Mouse (Mus musculus) thymus, postnatal 14 days (tissue): ENCODE measurements at regions not wholly inside any gene's neighbourhood (a gene's known extent, or its start where the extent isn't known, plus 50 kb on each side); places are given as distances from the start of the nearest gene placed in this dataset.
"Not testable (repeated sequence)": the region's sequence is repeated elsewhere in the genome, so short reads cannot be mapped to it uniquely, and the experiment has no call there.

Source experiments
- DNase-seq: peaks from one replicate; pipeline ENCODE4 v3.0.0; 2021

DNA sequence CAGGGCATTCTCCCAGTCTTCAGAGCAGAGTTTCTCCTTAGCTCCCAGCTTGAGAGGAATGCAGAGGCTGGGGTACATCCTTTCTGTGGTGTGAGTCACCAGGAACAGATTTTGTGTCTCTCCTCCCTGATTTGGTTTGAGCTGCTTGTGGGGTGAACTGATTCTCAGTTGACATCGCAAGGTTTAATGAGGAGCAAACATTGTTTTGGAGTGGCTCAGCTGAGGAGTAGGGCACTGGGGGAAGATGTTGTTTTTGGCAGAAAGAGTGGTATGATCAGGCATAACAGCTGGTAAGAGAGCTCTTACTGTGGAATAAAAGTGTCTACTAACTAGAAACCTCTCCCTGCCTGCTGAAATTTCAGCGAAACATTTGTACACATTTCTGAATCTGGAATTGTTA is 519.4 kb upstream of the Fam241a start:
- no peak for DNase-seq

DNA sequence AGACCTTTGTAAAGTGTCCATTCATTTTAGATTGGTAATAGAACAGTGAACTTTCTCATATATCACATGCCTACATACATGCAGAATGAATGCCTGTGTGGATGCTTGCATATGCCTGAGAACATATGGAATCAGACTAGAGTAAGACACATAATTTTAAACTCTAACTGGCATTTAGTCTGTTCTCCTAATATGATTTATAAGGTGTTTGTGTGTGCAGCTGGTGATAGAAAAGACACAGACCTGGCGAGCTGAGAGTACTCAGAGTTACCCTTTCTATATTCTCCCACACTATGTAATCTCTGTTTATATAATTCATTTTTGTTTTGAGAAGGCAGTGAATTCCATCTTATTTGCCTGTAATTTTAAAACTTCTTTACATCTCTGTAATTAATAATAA is 517.4 kb upstream of the Fam241a start:
- DNase-seq, result no peak

GRCm38 (mm10) chr3:128412157-128412556 is 516.0 kb upstream of the Fam241a start:
- DNase-seq, result no peak

DNA sequence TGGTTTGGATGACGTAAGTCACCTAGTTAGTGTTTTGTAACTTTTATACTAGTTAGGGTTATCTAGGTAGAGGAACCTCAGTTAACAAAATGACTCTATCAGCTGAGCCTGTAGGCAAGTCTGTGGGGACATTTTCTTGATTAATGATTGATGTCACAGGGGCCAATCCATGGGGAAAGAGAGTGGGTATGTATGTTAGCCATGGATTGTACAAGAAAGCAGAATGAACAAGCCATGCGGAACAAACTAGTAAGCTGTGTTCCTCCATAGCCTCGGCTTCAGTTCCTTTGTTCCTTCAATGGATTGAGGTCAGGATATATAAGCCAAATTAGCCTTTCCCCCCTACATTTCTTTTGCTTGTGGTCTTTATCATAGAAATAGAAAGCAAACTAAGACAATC is 498.7 kb upstream of the Fam241a start:
- DNase-seq, result no peak

DNA sequence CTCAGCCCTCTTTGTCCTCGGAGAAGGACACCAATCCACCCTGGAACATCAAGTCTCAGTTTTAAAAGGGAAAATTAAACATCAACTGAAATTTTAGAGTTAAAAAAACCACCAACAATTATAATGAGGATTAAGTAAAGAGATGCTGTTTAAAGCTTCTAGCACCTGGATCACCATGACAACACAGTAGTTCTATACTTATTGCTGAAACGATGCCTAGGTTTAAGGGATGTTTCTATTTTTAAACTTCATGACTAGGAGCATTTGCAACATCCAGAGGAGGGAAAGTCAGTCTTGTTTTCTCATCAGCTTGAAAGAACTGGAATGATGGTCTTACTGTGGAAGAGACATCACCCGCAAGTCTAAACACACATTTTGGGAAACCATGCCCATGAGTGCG is 484.5 kb upstream of the Fam241a start:
- DNase-seq, result no peak

- no peak for DNase-seq
Measured at GRCm38 (mm10) chr3:128369521-128370127, 473.5 kb upstream of the Fam241a start.

GRCm38 (mm10) chr3:128362310-128362709 is 466.2 kb upstream of the Fam241a start:
- DNase-seq, result no peak

DNA sequence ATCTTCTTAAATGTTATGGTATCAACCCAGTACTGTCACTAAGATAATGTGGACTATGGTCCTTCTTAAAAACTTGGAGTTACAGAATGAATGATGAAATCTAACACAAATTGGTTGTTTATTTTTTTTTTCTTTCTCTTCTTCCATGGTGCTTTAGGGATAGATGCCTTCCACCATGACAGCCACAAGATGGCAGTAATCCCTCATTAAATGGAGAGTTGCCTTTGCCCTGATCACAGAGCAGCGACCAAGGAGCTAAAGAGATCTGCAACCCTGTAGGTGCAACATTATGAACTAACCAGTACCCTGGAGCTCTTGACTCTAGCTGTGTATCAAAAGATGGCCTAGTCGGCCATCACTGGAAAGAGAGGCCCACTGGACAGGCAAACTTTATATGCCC is 453.0 kb upstream of the Fam241a start:
- not testable (repeated sequence) for DNase-seq

GRCm38 (mm10) chr3:128347782-128348574 is 451.9 kb upstream of the Fam241a start:
- no peak for DNase-seq

DNA sequence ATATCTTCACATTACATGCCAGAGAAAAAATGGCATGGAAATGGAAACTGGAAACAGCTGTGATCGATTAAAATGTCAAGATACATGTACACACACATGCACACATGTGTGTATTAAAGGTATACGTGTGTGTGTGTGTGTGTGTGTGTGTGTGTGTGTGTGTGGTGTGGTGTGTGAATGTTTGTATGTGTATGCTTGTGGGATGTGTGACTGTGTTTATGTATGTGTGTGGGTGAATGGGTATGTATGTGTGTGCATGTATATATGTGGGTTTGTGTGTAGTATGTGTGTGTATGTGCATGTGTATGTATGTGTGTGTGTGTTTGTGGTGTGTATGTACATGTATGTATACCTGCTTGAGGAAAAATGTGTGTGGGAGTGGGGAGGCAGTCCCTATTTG is 441.4 kb upstream of the Fam241a start:
- DNase-seq, result no peak

GRCm38 (mm10) chr3:128337031-128337430 is 440.9 kb upstream of the Fam241a start:
- peak; percentile 52 for DNase-seq

DNA sequence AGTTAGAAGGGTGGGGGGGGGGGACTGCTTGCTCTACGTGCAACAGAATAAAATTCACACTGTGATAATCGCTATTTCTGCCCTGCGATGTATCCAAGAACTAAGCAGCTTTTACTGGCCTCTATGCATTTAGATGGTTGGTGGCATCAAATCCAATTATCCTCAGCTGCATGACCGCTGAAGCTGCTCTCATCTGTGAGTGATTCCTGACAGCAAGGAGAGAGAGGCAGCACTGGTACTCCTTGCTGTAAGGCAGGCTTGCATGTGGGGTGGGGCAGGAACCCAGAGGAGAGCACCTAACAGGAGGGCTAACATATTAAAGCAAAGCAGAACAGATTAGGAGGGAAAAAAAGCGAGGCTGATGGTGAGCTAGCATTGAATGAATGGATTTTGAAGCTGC is 431.6 kb upstream of the Fam241a start:
- DNase-seq, result no peak

DNA sequence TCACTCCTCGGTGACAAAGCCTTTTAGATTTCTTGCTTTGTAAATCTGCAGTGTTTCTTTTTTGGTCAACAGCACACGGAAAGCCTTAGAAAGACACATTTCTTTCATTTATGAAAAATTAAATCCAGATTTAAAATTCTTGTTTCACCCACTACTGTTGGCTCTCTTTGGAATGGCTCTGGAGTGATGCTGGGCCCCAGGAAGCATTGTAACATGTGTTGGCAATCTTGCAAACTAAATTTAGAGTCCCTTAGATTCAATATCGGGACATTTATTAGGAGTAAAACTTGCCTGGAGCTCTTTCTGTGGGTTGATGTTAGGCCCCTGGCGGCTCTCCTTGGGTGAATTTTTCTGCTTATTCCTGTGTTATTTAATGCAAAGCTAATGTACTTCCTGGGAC is 405.2 kb upstream of the Fam241a start:
- DNase-seq, result no peak

GRCm38 (mm10) chr3:128298110-128298509 is 402.0 kb upstream of the Fam241a start:
- no peak for DNase-seq

DNA sequence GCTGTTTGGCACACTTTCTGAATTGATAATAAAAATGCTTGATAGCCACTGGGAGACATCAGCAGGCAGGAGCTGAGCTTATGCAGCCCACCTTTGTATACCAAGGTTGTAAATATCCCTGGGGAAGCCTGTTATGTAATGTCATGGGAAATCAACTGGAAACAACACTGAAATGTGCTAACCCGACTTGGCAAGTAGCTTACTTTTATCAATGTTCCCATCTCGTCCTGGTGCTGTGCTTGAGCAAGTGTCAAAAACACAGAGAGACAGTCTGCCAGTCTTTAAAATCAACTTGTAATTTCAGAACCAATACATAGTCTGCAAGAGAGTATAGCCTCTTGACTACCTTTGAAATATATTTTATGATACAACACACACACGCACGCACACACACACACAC is 391.7 kb upstream of the Fam241a start:
- DNase-seq, result no peak

GRCm38 (mm10) chr3:128285214-128285613 is 389.1 kb upstream of the Fam241a start:
- DNase-seq, result no peak

GRCm38 (mm10) chr3:128280626-128281025 is 384.5 kb upstream of the Fam241a start:
- DNase-seq, result no peak

DNA sequence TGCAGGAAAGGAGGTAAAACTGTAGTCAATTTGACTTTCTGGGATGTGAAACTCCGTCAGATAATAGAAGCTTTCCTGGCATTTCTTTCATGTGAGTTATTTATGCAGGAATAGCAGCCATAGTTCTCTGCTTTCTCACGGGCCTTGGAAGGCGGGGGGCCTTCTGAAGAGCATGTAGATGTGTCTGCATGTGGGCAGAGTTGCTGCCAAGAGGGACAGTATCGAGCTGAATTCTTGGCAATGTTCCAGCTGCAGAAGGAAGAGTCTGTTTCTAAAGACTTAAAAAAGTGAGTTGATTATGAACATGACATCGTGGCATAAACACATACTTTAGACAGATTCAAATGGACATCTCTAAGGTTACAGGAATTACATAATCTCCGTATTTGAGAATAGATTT is 374.5 kb upstream of the Fam241a start:
- no peak for DNase-seq

GRCm38 (mm10) chr3:128261208-128261607 is 365.1 kb upstream of the Fam241a start:
- no peak for DNase-seq

DNA sequence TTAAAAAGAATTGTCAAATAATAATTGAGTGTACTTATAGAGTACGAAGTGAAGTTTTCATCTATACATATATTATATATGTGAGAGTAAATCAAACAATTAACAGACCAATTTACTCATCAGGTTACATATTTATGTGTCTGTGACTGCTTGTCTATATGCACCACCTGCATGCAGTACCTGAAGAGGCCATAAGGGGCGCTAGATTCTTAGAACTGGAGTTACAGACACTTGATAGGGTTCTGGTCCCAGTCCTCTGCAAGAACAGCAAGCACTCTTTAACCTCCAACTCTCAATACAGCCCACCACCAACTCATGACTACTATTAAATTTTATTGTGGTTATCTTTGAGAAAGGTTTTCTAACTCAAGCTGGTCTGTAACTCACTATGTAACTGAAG is 351.7 kb upstream of the Fam241a start:
- no peak for DNase-seq

- DNase-seq, result no peak
Measured at GRCm38 (mm10) chr3:128239813-128240421, 343.8 kb upstream of the Fam241a start.

DNA sequence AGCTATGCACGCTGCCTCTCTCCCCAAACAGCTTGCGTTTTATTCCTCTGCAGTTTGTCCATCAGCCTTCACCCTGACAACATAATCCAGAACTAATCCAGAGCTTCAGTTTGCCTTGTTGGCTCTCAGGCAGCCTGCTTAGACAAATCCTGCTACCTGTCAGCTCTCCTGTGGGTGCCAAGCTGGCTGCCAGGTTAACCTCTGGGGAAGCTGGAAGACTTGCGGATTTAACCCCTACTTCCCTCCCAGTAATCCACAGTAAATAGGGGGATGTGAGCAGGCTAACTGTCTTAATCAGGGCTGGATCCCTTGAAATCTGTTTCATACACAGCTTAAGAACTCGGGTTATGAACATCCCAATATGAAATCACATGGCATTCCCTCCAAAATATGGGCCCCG is 334.3 kb upstream of the Fam241a start:
- no peak for DNase-seq

GRCm38 (mm10) chr3:128226930-128227585 is 330.9 kb upstream of the Fam241a start:
- DNase-seq, result no peak

- DNase-seq, result no peak
Measured at GRCm38 (mm10) chr3:128226503-128226902, 330.4 kb upstream of the Fam241a start.
